In the genomic region with DNA sequence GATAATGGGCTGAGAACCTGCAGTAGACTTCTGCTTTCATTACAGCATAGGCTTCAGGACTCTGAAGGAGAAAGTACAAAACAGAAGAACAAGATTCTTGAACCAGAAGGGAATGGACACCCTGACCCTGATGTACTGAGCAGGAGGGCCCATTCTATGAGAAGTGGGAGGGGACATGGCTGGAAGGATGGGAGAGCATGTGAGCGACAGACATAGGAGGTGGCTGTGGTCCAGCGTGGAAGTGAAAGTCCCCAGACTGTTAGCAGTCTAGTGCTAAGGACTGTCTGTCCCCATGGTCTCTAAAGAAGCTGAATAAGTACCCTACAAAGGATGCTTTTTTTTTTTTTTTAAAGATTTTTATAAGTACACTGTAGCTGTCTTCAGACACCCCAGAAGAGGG, we compare ENCODE assay signal across 22 mouse cellular contexts. TPM values are rescaled to one million over a fixed set of nuclear protein-coding genes. Genes with fewer than 3 reads are reported as not detected.
DNase-seq lines count a peak whose midpoint lies in the region; ATAC-seq and TF ChIP-seq lines count a peak whose summit lies in the region.
"Had no signal": no experiment of that assay in that cellular context is flagged by ENCODE, and none has a peak within 500 bp of the region (broad histone marks: within the 10 kb centered on the region; RNA-seq: fewer than 3 reads in every experiment).

No protein-coding gene starts in this region.

- H3K27me3 ChIP-seq in lung, embryonic 14.5 days (ENCODE audit: insufficient read depth, low read length): no peaks in the 10 kb centered on the region
- H3K27me3 ChIP-seq in CH12.LX (replicated peaks): peaks cover 5% of the 10 kb centered on the region
- H3K27me3 ChIP-seq in kidney, embryonic 16.5 days (ENCODE audit: insufficient read depth, low read length): no peaks in the 10 kb centered on the region
- H3K27me3 ChIP-seq: liver, embryonic 13.5 days; neural tube, embryonic 15.5 days had no signal

- peak; percentile 9 for DNase-seq in heart, postnatal 25 days (ENCODE audit: low spot score)
- DNase-seq in heart, postnatal 4 days: no peak
- DNase-seq in lung, embryonic 14.5 days: peak; percentile 13
- no peak for DNase-seq in lung, postnatal 14 days
- DNase-seq in CH12.LX (ENCODE audit: extremely low read depth): no peak
- DNase-seq in cerebellum, postnatal 4 days (ENCODE audit: low spot score in 2 of 2): no peak
- DNase-seq: adrenal gland, adult 8-10 months; cerebellum, adult 9-10 months; forebrain, postnatal 0 days; gastrocnemius, postnatal 25 days; kidney, adult 9 months; kidney, postnatal 25 days; liver, embryonic 13.5 days; lung, postnatal 10 days had no signal

- TF ChIP-seq RAD21 in CH12.LX (IDR thresholded peaks at IDR 0.05; ENCODE audit: low read depth, low read length): no peak

- no peak overlapping the region for H3K4me2 ChIP-seq in lung, embryonic 14.5 days
- H3K4me2 ChIP-seq in CH12.LX (ENCODE audit: insufficient read depth, low read depth, poor library complexity, severe bottlenecking): no peak overlapping the region
- H3K4me2 ChIP-seq in kidney, embryonic 16.5 days (replicated peaks; ENCODE audit: low read depth, low read length): no peak overlapping the region
- H3K4me2 ChIP-seq: liver, embryonic 13.5 days; neural tube, embryonic 15.5 days had no signal

- ATAC-seq in lung, embryonic 14.5 days (ENCODE audit: insufficient read depth): no peak
- peak; percentile 52 for ATAC-seq in granulocyte monocyte progenitor cell, adult 5-6 weeks (replicated peaks; ENCODE audit: poor library complexity, severe bottlenecking)
- no peak for ATAC-seq in kidney, embryonic 16.5 days (ENCODE audit: low FRiP score, low TSS enrichment)
- ATAC-seq: activated CD4-positive, CD25-positive, alpha-beta regulatory T cell, adult 4 months; forebrain, postnatal 0 days; hindbrain, postnatal 0 days; intestine, embryonic 16.5 days had no signal

- H3K79me2 ChIP-seq in CH12.LX (replicated peaks; ENCODE audit: control insufficient read depth, extremely low read depth, insufficient read depth, poor library complexity, severe bottlenecking): no peaks in the 10 kb centered on the region

- no peaks in the 10 kb centered on the region for H3K36me3 ChIP-seq in lung, embryonic 14.5 days (ENCODE audit: insufficient read depth)
- H3K36me3 ChIP-seq in CH12.LX (replicated peaks in 1 of 2; ENCODE audit: control insufficient read depth in 1 of 2, insufficient read depth in 1 of 2, low read length in 1 of 2): no peaks in the 10 kb centered on the region
- no peaks in the 10 kb centered on the region for H3K36me3 ChIP-seq in kidney, embryonic 16.5 days (ENCODE audit: insufficient read depth, low read length)
- H3K36me3 ChIP-seq: forebrain, embryonic 10.5 days; liver, embryonic 13.5 days; midbrain, embryonic 10.5 days; neural tube, embryonic 15.5 days had no signal

- H3K4me3 ChIP-seq in lung, embryonic 14.5 days (ENCODE audit: low read depth, low read length): no peak overlapping the region
- H3K4me3 ChIP-seq in CH12.LX (replicated peaks in 1 of 3; ENCODE audit: low read depth in 2 of 3, low read length in 2 of 3, poor library complexity in 1 of 3): no peak overlapping the region
- H3K4me3 ChIP-seq in kidney, embryonic 16.5 days (ENCODE audit: low read length): no peak overlapping the region
- H3K4me3 ChIP-seq: forebrain, embryonic 10.5 days; liver, embryonic 13.5 days; midbrain, embryonic 10.5 days; neural tube, embryonic 15.5 days had no signal

- no peak overlapping the region for H3K9ac ChIP-seq in lung, embryonic 14.5 days
- no peak overlapping the region for H3K9ac ChIP-seq in CH12.LX (ENCODE audit: insufficient read depth, low read depth)
- no peak overlapping the region for H3K9ac ChIP-seq in kidney, embryonic 16.5 days (replicated peaks; ENCODE audit: low read length)
- H3K9ac ChIP-seq: forebrain, postnatal 0 days; liver, embryonic 13.5 days; neural tube, embryonic 15.5 days had no signal

- TF ChIP-seq POLR2A in CH12.LX (IDR thresholded peaks at IDR 0.05; ENCODE audit: low read depth, low read length): no peak

- TF ChIP-seq CTCF in lung, embryonic 14.5 days (IDR thresholded peaks at IDR 0.05; ENCODE audit: low read depth): no peak
- no peak for TF ChIP-seq CTCF in CH12.LX (conservative IDR thresholded peaks at IDR 0.05 in 1 of 2, IDR thresholded peaks at IDR 0.05 in 1 of 2; ENCODE audit: low read depth in 2 of 2, low read length in 2 of 2)

- H3K4me1 ChIP-seq in lung, embryonic 14.5 days (ENCODE audit: insufficient read depth): no peaks in the 10 kb centered on the region
- peaks cover 6 to 17% of the 10 kb centered on the region in 2 experiments for H3K4me1 ChIP-seq in CH12.LX (ENCODE audit: control insufficient read depth in 1 of 2, insufficient read depth in 2 of 2)
- H3K4me1 ChIP-seq in kidney, embryonic 16.5 days (ENCODE audit: insufficient read depth, low read length): no peaks in the 10 kb centered on the region
- H3K4me1 ChIP-seq: forebrain, embryonic 10.5 days; midbrain, embryonic 10.5 days; neural tube, embryonic 15.5 days had no signal

- H3K27ac ChIP-seq in lung, embryonic 14.5 days (ENCODE audit: low read depth): no peak overlapping the region
- H3K27ac ChIP-seq in CH12.LX (ENCODE audit: insufficient read depth, low read depth): no peak overlapping the region
- H3K27ac ChIP-seq in kidney, embryonic 16.5 days (ENCODE audit: low read length): no peak overlapping the region
- H3K27ac ChIP-seq: forebrain, embryonic 10.5 days; hindbrain, postnatal 0 days; liver, embryonic 13.5 days; midbrain, embryonic 10.5 days; neural tube, embryonic 15.5 days had no signal

- intact Hi-C loops in heart, postnatal 25 days (cut with DNase I): no loop called here

- H3K9me3 ChIP-seq in lung, embryonic 14.5 days (ENCODE audit: low read depth, low read length): no peaks in the 10 kb centered on the region
- H3K9me3 ChIP-seq in CH12.LX (replicated peaks; ENCODE audit: low read length): peaks cover 11% of the 10 kb centered on the region
- H3K9me3 ChIP-seq in kidney, embryonic 16.5 days (ENCODE audit: low read length): peaks cover 14% of the 10 kb centered on the region
- H3K9me3 ChIP-seq: liver, embryonic 13.5 days; neural tube, embryonic 15.5 days had no signal

- TF ChIP-seq EP300 in CH12.LX (IDR thresholded peaks at IDR 0.05; ENCODE audit: low read length): no peak

- in situ Hi-C loops in CH12.LX (cut with MboI; ENCODE audit: low pct_ligation_motif_present, low pct_unique_long_range_greater_than_20kb, low sequenced_read_pairs): no loop called here

- WGBS in lung, embryonic 14.5 days: 76% methylated on average over 2 of the region's 2 CpGs
- 77% methylated on average over 2 of the region's 2 CpGs for WGBS in kidney, embryonic 16.5 days

- dilution Hi-C loops in CH12.LX (cut with MboI; ENCODE audit: extremely low pct_ligation_motif_present, extremely low pct_unique_long_range_greater_than_20kb, low sequenced_read_pairs): no loop called here

TF ChIP-seq in CH12.LX, 34 proteins besides CTCF, POLR2A, EP300 and RAD21:
- TF ChIP-seq SIN3A (IDR thresholded peaks at IDR 0.05; ENCODE audit: low read length): no peak
- TF ChIP-seq ZKSCAN1 (IDR thresholded peaks at IDR 0.05; ENCODE audit: borderline replicate concordance, low read depth, low read length): no peak
- peak; percentile 31; the same call in 1 of the 2 replicates for TF ChIP-seq IRF4 (IDR thresholded peaks at IDR 0.05; ENCODE audit: low read depth, low read length)
- no peak for TF ChIP-seq ZC3H11A (IDR thresholded peaks at IDR 0.05; ENCODE audit: low read depth, low read length)
- no peak for TF ChIP-seq ELF1 (IDR thresholded peaks at IDR 0.05; ENCODE audit: low read depth, low read length)
- TF ChIP-seq BHLHE40 (IDR thresholded peaks at IDR 0.05; ENCODE audit: low read depth, low read length): peak; percentile 11; the same call in 1 of the 2 replicates

RNA-seq across cellular contexts. Expression of a gene that starts 40.4 kb away (rescaled TPM):
- total RNA-seq in heart, postnatal 25 days (2021): 10 to 100 TPM in 1 of 2 experiments, 1 to 10 TPM in 1; 8.8 to 10.5 TPM
- 10 to 100 TPM; 25.4 to 30.7 TPM for total RNA-seq in heart, postnatal 4 days (2021)
- polyA plus RNA-seq in lung, embryonic 14.5 days (2014; fragmentation: Nextera tagmentation; extraction: Ambion mirVana): 107 and 109 TPM in 2 replicates
- total RNA-seq in CH12.LX (2012; rRNA removed) (170 and 172 TPM in 2 replicates), CH12.LX (2014; rRNA removed) (256 and 271 TPM in 2 replicates)
- 200 and 219 TPM in 2 replicates for polyA plus RNA-seq in CH12.LX (2012; ENCODE audit: insufficient read length, low read depth)
- 70.1 and 81.1 TPM in 2 replicates for total RNA-seq in granulocyte monocyte progenitor cell, adult 5-6 weeks (2014; fragmentation: Nextera tagmentation)
- total RNA-seq in granulocyte monocyte progenitor cell, adult 5-6 weeks (2017): 70.1 and 72.9 TPM in 2 replicates
- polyA plus RNA-seq in kidney, embryonic 16.5 days (2015; fragmentation: Nextera tagmentation; extraction: Ambion mirVana): 95.5 and 99.8 TPM in 2 replicates

Comparison
In these comparisons a context has a peak if more than half of its experiments do, and no peak if none do; other contexts are left out.
1. DNase-seq: peak in heart, postnatal 25 days (single experiment) and lung, embryonic 14.5 days (single experiment); none in heart, postnatal 4 days (single experiment), lung, postnatal 14 days (single experiment), CH12.LX (single experiment) and cerebellum, postnatal 4 days (0 of 2).